Mouse (Mus musculus) G1E (cell line): ENCODE measurements around the gene Cd247. TPM values are rescaled to one million over a fixed set of nuclear protein-coding genes. Genes with fewer than 3 reads are reported as not detected.

Source experiments
- ATAC-seq: 2 replicates; pipeline ENCODE4 v1.8.0; 2016; ENCODE audit warnings: mild to moderate bottlenecking; ENCODE audit not compliant: insufficient number of reproducible peaks, poor library complexity, low FRiP score, severe bottlenecking; ENCODE audit errors: extremely low read depth
- DNase-seq: peaks from one replicate; pipeline ENCODE4 v3.0.0; 2012; ENCODE audit warnings: low spot score
- H3K27me3 ChIP-seq: 2 replicates; pipeline ENCODE4 v1.6.1; 2012; ENCODE audit warnings: mild to moderate bottlenecking, low read length, inconsistent platforms; ENCODE audit not compliant: insufficient read depth
- H3K36me3 ChIP-seq: replicated peaks from 2 replicates; pipeline ENCODE3; 2012; ENCODE audit warnings: mild to moderate bottlenecking, inconsistent platforms
- H3K4me1 ChIP-seq: 2 replicates; pipeline ENCODE4 v1.6.1; 2012; ENCODE audit warnings: low read depth, low read length, inconsistent platforms, mixed read lengths; ENCODE audit not compliant: insufficient read depth
- H3K4me3 ChIP-seq: 2 replicates; pipeline ENCODE4 v1.5.1; 2012; ENCODE audit warnings: low read depth, mild to moderate bottlenecking, inconsistent platforms, low read length, moderate library complexity, mixed read lengths
- H3K9me3 ChIP-seq: replicated peaks from 2 replicates; pipeline ENCODE4 v1.6.1; 2012; ENCODE audit warnings: inconsistent platforms
- CTCF ChIP-seq: IDR thresholded peaks from 2 replicates; pipeline ENCODE4 v1.5.1; 2012; ENCODE audit warnings: low read depth, low read length, inconsistent platforms, mixed read lengths
- GATA1 ChIP-seq: IDR thresholded peaks from 2 replicates; pipeline ENCODE4 v1.6.1; 2012; ENCODE audit warnings: borderline replicate concordance, low read length, inconsistent platforms, mixed read lengths
- GATA2 ChIP-seq: IDR thresholded peaks from 2 replicates; pipeline ENCODE4 v1.6.1; 2012; ENCODE audit warnings: low read depth, low read length, inconsistent platforms, borderline replicate concordance
- POLR2AphosphoS5 ChIP-seq: IDR thresholded peaks from 2 replicates; pipeline ENCODE4 v1.6.1; 2012; ENCODE audit warnings: low read depth, low read length, inconsistent platforms; ENCODE audit not compliant: insufficient replicate concordance
- TAL1 ChIP-seq: conservative IDR thresholded peaks from 2 replicates; pipeline ENCODE4 v1.6.1; 2012; ENCODE audit warnings: low read depth, low read length, inconsistent platforms, mixed read lengths
- polyA plus RNA-seq: library from polyadenylated mRNA; stranded (reverse); fragments of >175 nt; gene quantifications from 2 replicates; pipeline ENCODE4 v1.2.3, GENCODE M21; 2012
- total RNA-seq, 2 experiments: library from RNA; stranded (forward) in 1 of 2; stranded (reverse) in 1 of 2; fragments of 200-1000 nt in 1 of 2; fragments of >200 nt in 1 of 2; fragmentation: Nextera tagmentation in 1 of 2; gene quantifications; 2 replicates each; pipeline ENCODE4 v1.2.3; 2014 to 2017

The Cd247 gene
- total and polyA plus RNA-seq, 3 experiments: 0.96 to 3.3 (median 1.4) TPM

DNA sequence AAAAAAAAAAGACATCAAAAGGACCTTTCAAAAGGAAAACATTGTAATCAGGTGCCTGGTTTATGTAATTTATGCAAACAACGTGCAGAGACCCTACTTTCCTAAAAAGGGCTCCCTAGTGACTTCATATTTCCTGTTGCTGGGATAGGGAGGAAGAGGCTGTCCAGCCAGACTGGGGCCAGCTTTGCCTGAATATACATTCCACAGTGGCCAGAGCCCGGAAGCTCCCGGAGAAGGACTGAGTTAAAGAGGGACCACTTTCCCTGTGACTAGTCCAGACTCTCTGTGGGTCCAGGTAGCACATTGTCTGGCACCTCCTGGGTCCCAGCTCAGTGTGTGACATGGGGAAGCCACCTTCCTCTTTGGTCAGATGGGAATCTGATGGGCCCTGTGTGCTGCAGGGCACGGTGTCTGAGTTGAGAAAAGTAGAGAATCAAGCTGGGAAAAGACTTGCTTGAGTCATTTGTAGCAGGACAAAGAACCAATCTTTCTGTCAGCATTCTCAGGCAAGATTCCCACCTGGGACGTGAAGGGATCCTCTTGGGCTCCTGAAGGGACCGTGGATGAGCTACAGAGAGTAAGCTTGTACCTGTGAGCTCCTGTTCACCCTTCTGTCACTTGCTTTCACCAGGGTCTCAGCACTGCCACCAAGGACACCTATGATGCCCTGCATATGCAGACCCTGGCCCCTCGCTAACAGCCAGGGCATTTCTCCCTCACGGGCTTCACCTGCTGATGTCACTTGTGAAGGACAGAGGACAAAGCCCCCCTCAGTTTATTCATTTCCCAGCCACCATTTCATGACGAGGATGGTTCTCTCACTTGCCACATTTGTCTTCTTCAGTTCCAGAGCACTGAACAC is 72.1 kb downstream of the Cd247 start:
- H3K27me3 ChIP-seq: no peaks in the 10 kb centered on the region
- TF ChIP-seq GATA1 (no peak), CTCF (no peak), GATA2 (no peak), POLR2AphosphoS5 (no peak), TAL1 (no peak)

DNA sequence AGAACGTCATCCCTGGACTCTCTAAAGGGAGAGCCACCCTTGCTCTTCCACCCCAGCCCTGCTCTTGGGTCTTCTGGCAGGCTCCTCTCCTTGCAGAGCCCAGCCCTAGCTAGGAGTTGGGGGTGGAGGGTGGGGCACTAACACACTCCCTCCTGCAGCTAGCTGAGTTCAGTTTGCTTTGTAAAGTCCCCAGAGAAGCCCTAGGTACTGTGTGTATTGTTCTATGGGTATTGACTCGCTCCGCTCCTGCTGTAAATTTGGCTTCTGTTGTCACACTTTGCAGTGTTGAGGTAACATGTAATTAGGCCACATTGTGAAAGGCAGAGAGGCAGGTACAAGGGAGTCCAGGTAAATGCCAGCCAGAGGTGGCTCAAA is 72.7 kb downstream of the Cd247 start:
- H3K4me1 ChIP-seq: peaks cover 39% of the 10 kb centered on the region
- ATAC-seq (no peak), DNase-seq (no peak)
- H3K9me3 ChIP-seq: no peaks in the 10 kb centered on the region
- peaks cover 13% of the 10 kb centered on the region for H3K36me3 ChIP-seq
- H3K27me3 ChIP-seq: no peaks in the 10 kb centered on the region
- TF ChIP-seq GATA1 (no peak), TAL1 (no peak), POLR2AphosphoS5 (no peak), CTCF (no peak), GATA2 (no peak)
- no peak overlapping the region for H3K4me3 ChIP-seq

More for the DNA sequence above, 72.1 kb downstream of the Cd247 start:
- H3K9me3 ChIP-seq: no peaks in the 10 kb centered on the region
- no peak overlapping the region for H3K4me3 ChIP-seq
- H3K36me3 ChIP-seq: peaks cover 13% of the 10 kb centered on the region
- ATAC-seq (no peak), DNase-seq (no peak)
- H3K4me1 ChIP-seq: peaks cover 41% of the 10 kb centered on the region

GRCm38 (mm10) chr1:165862059-165862458 is 73.6 kb downstream of the Cd247 start:
- peaks cover 43% of the 10 kb centered on the region for H3K4me1 ChIP-seq
- no peak for TF ChIP-seq GATA1
- H3K36me3 ChIP-seq: peaks cover 18% of the 10 kb centered on the region
- H3K4me3 ChIP-seq: no peak overlapping the region
- H3K9me3 ChIP-seq: no peaks in the 10 kb centered on the region
- DNase-seq: no peak
- no peak for ATAC-seq
- H3K27me3 ChIP-seq: no peaks in the 10 kb centered on the region

DNA sequence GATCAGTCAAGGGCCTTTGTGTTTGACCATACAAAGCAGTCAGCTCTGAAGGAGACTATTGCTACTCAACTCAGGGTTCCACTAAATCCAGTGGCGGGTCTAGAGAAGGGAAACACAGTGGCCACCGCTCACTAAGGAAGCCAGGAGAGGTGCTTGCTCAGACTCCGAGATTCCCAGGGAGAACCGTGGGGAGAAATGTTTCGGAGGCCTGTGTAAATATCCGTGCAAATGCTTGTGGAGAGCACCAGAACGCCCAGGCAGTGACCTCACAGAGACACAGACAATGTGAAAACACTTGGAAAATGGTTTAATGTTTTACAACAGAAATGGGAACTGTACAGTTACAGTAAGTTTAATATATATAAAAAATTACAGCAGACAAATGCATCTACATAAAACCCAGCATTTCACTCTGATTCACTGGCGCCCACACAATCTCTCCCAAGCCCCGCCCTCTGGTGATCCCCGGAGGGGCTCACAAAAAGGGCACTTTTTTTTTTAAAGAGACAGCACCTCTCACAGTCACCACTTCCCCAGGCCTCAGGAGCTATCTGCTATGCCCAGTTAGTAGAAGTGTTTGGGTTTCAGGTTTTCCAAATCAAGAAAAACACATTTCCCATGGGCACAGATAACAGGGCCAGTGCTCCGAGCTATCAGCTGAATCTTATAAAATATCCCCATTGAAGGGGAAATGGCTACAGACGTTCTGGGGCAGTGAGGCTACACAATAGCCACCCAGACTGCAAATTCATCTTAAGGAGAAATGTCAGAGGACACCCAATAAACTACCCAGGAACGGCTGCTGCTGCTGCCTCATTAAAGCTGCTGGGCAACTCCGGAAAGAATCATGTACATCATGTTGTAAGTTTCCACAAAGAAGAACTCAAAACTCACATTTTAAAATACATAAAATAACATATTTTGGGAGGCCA is 76.6 kb downstream of the Cd247 start:
- no peaks in the 10 kb centered on the region for H3K27me3 ChIP-seq
- DNase-seq (no peak), ATAC-seq (peak; percentile 46; the same call in 1 of the 2 replicates)
- no peaks in the 10 kb centered on the region for H3K9me3 ChIP-seq
- peaks cover 39% of the 10 kb centered on the region for H3K36me3 ChIP-seq
- TF ChIP-seq CTCF (no peak), TAL1 (no peak), GATA1 (no peak), POLR2AphosphoS5 (no peak), GATA2 (no peak)
- H3K4me1 ChIP-seq: peaks cover 43% of the 10 kb centered on the region
- no peak overlapping the region for H3K4me3 ChIP-seq

GRCm38 (mm10) chr1:165866630-165867280 is 78.3 kb downstream of the Cd247 start:
- TF ChIP-seq CTCF (no peak), GATA2 (no peak), GATA1 (no peak), TAL1 (no peak), POLR2AphosphoS5 (no peak)
- no peak for DNase-seq
- Histone ChIP-seq H3K4me1 (peaks cover 32% of the 10 kb centered on the region), H3K9me3 (no peaks in the 10 kb centered on the region), H3K27me3 (no peaks in the 10 kb centered on the region), H3K4me3 (no peak overlapping the region), H3K36me3 (peaks cover 44% of the 10 kb centered on the region)
- ATAC-seq: no peak

GRCm38 (mm10) chr1:165868659-165869058 is 80.2 kb downstream of the Cd247 start:
- TF ChIP-seq GATA1: no peak
- no peak for TF ChIP-seq POLR2AphosphoS5
- TF ChIP-seq CTCF: no peak
- TF ChIP-seq GATA2: no peak
- TF ChIP-seq TAL1: no peak
- no peak for ATAC-seq
- H3K36me3 ChIP-seq: peaks cover 41% of the 10 kb centered on the region
- no peak overlapping the region for H3K4me3 ChIP-seq
- H3K4me1 ChIP-seq: peaks cover 32% of the 10 kb centered on the region
- no peaks in the 10 kb centered on the region for H3K9me3 ChIP-seq
- DNase-seq: no peak
- no peaks in the 10 kb centered on the region for H3K27me3 ChIP-seq
